Mouse (Mus musculus): ENCODE results near the gene Cdkn1c. TPM values are rescaled to one million over a fixed set of nuclear protein-coding genes. Genes with fewer than 3 reads are reported as not detected.

Cdkn1c gene
- polyA plus RNA-seq, 1 experiment from 2014 or later = 555 TPM

GRCm38 (mm10) chr7:143428142-143428813 lies 32.6 kb downstream of the Cdkn1c start:
- Histone ChIP-seq H3K4me3 (no peak overlapping the region), H3K27me3 (no peaks in the 10 kb centered on the region), H3K9ac (no peak overlapping the region), H3K9me3 (no peaks in the 10 kb centered on the region), H3K27ac (no peak overlapping the region), H3K4me2 (no peak overlapping the region), H3K4me1 (peaks cover 14% of the 10 kb centered on the region), H3K36me3 (no peaks in the 10 kb centered on the region)
- 62% methylated on average over 23 of the region's 23 CpGs for WGBS
- peak; percentile 62; the same call in 1 of the 2 replicates for ATAC-seq (ENCODE audit: borderline replicate concordance, extremely low read depth, low FRiP score, low TSS enrichment)

- Histone ChIP-seq H3K4me2 (no peak overlapping the region), H3K9me3 (no peaks in the 10 kb centered on the region), H3K4me1 (no peaks in the 10 kb centered on the region), H3K4me3 (no peak overlapping the region), H3K27me3 (no peaks in the 10 kb centered on the region), H3K27ac (no peak overlapping the region), H3K9ac (no peak overlapping the region), H3K36me3 (no peaks in the 10 kb centered on the region)
- 73% methylated on average over 4 of the region's 4 CpGs for WGBS
- ATAC-seq (ENCODE audit: borderline replicate concordance, extremely low read depth, low FRiP score, low TSS enrichment) = no peak
These were observed 41.2 kb downstream of the Cdkn1c start for GRCm38 (mm10) chr7:143419585-143420160.

- no peak overlapping the region for H3K4me3 ChIP-seq
- no peaks in the 10 kb centered on the region for H3K36me3 ChIP-seq
- H3K4me1 ChIP-seq = no peaks in the 10 kb centered on the region
- H3K27me3 ChIP-seq = no peaks in the 10 kb centered on the region
- H3K27ac ChIP-seq = no peak overlapping the region
- H3K9me3 ChIP-seq = no peaks in the 10 kb centered on the region
- WGBS = 54% methylated on average over 5 of the region's 5 CpGs
- no peak overlapping the region for H3K9ac ChIP-seq
- no peak overlapping the region for H3K4me2 ChIP-seq
- no peak for ATAC-seq (ENCODE audit: borderline replicate concordance, extremely low read depth, low FRiP score, low TSS enrichment)
These were observed 43.0 kb downstream of the Cdkn1c start for GRCm38 (mm10) chr7:143417875-143418274.

- 70% methylated on average over 12 of the region's 12 CpGs for WGBS
- Histone ChIP-seq H3K4me2 (no peak overlapping the region), H3K27ac (no peak overlapping the region), H3K9ac (no peak overlapping the region), H3K36me3 (no peaks in the 10 kb centered on the region), H3K9me3 (no peaks in the 10 kb centered on the region), H3K4me1 (no peaks in the 10 kb centered on the region), H3K27me3 (no peaks in the 10 kb centered on the region), H3K4me3 (no peak overlapping the region)
- ATAC-seq (ENCODE audit: borderline replicate concordance, extremely low read depth, low FRiP score, low TSS enrichment) = no peak
These were observed 44.4 kb downstream of the Cdkn1c start for GRCm38 (mm10) chr7:143416406-143416805.

- WGBS = 33% methylated on average over 4 of the region's 4 CpGs
- Histone ChIP-seq H3K27me3 (no peaks in the 10 kb centered on the region), H3K9ac (no peak overlapping the region), H3K4me2 (no peak overlapping the region), H3K9me3 (no peaks in the 10 kb centered on the region), H3K36me3 (no peaks in the 10 kb centered on the region), H3K27ac (no peak overlapping the region), H3K4me3 (no peak overlapping the region), H3K4me1 (no peaks in the 10 kb centered on the region)
- 0 out of 2 replicates have a peak, but pooled peaks have one; percentile 10 for ATAC-seq (ENCODE audit: borderline replicate concordance, extremely low read depth, low FRiP score, low TSS enrichment)
These were observed 45.8 kb downstream of the Cdkn1c start for GRCm38 (mm10) chr7:143415070-143415469.

- 65% methylated on average over 6 of the region's 6 CpGs for WGBS
- Histone ChIP-seq H3K4me2 (no peak overlapping the region), H3K4me1 (peaks cover 21% of the 10 kb centered on the region), H3K4me3 (no peak overlapping the region), H3K27me3 (no peaks in the 10 kb centered on the region), H3K9ac (no peak overlapping the region), H3K9me3 (no peaks in the 10 kb centered on the region), H3K36me3 (no peaks in the 10 kb centered on the region), H3K27ac (no peak overlapping the region)
- ATAC-seq (ENCODE audit: borderline replicate concordance, extremely low read depth, low FRiP score, low TSS enrichment) = no peak
These were observed 48.2 kb downstream of the Cdkn1c start for GRCm38 (mm10) chr7:143412606-143413005.

- Histone ChIP-seq H3K4me1 (peaks cover 22% of the 10 kb centered on the region), H3K9ac (no peak overlapping the region), H3K36me3 (no peaks in the 10 kb centered on the region), H3K9me3 (no peaks in the 10 kb centered on the region), H3K27ac (peak overlapping the region; percentile 42), H3K4me3 (no peak overlapping the region), H3K4me2 (no peak overlapping the region), H3K27me3 (no peaks in the 10 kb centered on the region)
- 30% methylated on average over 13 of the region's 13 CpGs for WGBS
- ATAC-seq (ENCODE audit: borderline replicate concordance, extremely low read depth, low FRiP score, low TSS enrichment) = peak; percentile 80
These were observed 52.2 kb downstream of the Cdkn1c start for GRCm38 (mm10) chr7:143408615-143409021.

Other genes with a start within 250 kb of the Cdkn1c start
- 1.9 and 2.4 TPM in 2 replicates for gene Slc22a18, start 12.7 kb upstream of the Cdkn1c start, polyA plus RNA-seq (2015; fragmentation: Nextera tagmentation; extraction: Ambion mirVana)
- 4.7 and 4.9 TPM in 2 replicates for gene Phlda2, start 42.1 kb upstream of the Cdkn1c start, polyA plus RNA-seq (2015; fragmentation: Nextera tagmentation; extraction: Ambion mirVana)
- 254 and 255 TPM in 2 replicates for gene Nap1l4, start 88.1 kb upstream of the Cdkn1c start, polyA plus RNA-seq (2015; fragmentation: Nextera tagmentation; extraction: Ambion mirVana)
- 55.7 and 58.9 TPM in 2 replicates for gene Cars, start 139.0 kb upstream of the Cdkn1c start, polyA plus RNA-seq (2015; fragmentation: Nextera tagmentation; extraction: Ambion mirVana)
- 0.33 and 0.44 TPM in 2 replicates for gene Tnfrsf26, start 167.7 kb upstream of the Cdkn1c start, polyA plus RNA-seq (2015; fragmentation: Nextera tagmentation; extraction: Ambion mirVana)
- gene Tnfrsf22, start 188.6 kb upstream of the Cdkn1c start, polyA plus RNA-seq (2015; fragmentation: Nextera tagmentation; extraction: Ambion mirVana) = 7.8 and 8.1 TPM in 2 replicates
- 1.1 and 1.2 TPM in 2 replicates for gene Tnfrsf23, start 224.8 kb upstream of the Cdkn1c start, polyA plus RNA-seq (2015; fragmentation: Nextera tagmentation; extraction: Ambion mirVana)